Mouse (Mus musculus) thymus, adult 2 months (tissue): Measurements from ENCODE around the gene Etv6.

ENCODE experiments used
- CTCF ChIP-seq: fragments of 200-500 bp; IDR thresholded peaks from 2 replicates; pipeline ENCODE4 v1.5.1; 2012; ENCODE audit warnings: mild to moderate bottlenecking, control low read depth, low read length, moderate library complexity, borderline replicate concordance; ENCODE audit not compliant: control insufficient read depth, poor library complexity, insufficient read depth; ENCODE audit errors: extremely low read depth
- POLR2A ChIP-seq: fragments of 200-500 bp; IDR thresholded peaks from 2 replicates; pipeline ENCODE4 v1.6.1; 2012; ENCODE audit warnings: mild to moderate bottlenecking, low read length, control low read depth, moderate library complexity; ENCODE audit not compliant: control insufficient read depth, poor library complexity, insufficient read depth; ENCODE audit errors: extremely low read depth

GRCm38 (mm10) chr6:134055588-134055987 lies 20.1 kb downstream of the Etv6 start:
- TF ChIP-seq CTCF: no peak
- no peak for TF ChIP-seq POLR2A
